Mouse (Mus musculus) heart, postnatal 25 days (tissue): Measurements from ENCODE around the gene Ttc23l. TPM values are rescaled to one million over a fixed set of nuclear protein-coding genes. Genes with fewer than 3 reads are reported as not detected.
"Not testable (repeated sequence)": the region's sequence is repeated elsewhere in the genome, so short reads cannot be mapped to it uniquely, and the experiment has no call there.

ENCODE experiments used
- DNase-seq: peaks from one replicate; pipeline ENCODE4 v3.0.0; 2022; ENCODE audit warnings: low spot score
- intact Hi-C: fragments of 180-260 bp; cut with DNase I; formaldehyde crosslinking; loops from one replicate; pipeline ENCODE4 v1.15.1; 2025
- total RNA-seq, 2 experiments: library from RNA; stranded (reverse); gene quantifications; 2 replicates each; pipeline ENCODE4 v1.2.3; 2021

Gene Ttc23l
- total RNA-seq: not detected

DNA sequence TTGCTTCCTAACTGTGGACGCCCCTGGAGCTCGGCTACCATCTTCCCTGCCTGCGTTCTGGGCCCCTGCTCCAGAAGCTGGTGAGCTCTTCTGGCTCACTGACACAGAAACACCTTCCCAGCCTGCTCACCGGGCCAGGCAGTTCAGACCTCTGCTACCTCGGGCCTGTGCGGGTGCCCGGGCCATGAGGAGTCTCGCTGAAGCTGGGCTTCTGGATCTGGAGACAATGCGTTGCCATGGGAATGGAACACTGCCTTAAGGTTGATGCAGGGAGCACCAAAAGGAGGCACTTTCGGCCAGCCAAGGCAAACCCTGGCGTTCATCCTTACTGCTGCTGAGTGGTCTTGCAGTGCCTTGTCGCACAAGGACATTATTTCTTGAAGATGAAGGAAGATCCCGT lies at the start of gene Ttc23l:
TSS of gene Ttc23l (minus strand) at position 204 of the 400 bp plus-strand sequence.
- intact Hi-C loops: no loop called here
- DNase-seq: no peak

DNA sequence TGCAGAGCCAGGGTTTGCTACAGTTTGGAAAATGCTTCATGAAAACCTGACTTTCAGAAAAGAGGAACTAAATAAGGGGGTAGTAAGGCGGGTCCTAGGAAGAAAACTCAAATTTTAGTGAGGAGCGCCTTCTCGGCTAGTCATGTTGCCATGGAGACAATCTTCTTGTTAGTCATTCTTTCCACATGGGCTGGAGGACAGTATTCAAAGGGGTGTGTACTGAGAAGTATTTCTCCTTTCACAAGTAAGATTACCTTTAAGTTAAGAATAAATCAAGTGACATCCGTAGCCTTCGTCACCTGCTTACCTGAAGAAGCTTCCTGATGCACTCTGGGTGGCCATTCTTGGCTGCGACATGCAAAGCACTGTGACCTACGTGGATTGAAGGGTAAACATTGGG lies 40.9 kb upstream of the Ttc23l start:
- DNase-seq: no peak
- intact Hi-C loops: no loop called here

DNA sequence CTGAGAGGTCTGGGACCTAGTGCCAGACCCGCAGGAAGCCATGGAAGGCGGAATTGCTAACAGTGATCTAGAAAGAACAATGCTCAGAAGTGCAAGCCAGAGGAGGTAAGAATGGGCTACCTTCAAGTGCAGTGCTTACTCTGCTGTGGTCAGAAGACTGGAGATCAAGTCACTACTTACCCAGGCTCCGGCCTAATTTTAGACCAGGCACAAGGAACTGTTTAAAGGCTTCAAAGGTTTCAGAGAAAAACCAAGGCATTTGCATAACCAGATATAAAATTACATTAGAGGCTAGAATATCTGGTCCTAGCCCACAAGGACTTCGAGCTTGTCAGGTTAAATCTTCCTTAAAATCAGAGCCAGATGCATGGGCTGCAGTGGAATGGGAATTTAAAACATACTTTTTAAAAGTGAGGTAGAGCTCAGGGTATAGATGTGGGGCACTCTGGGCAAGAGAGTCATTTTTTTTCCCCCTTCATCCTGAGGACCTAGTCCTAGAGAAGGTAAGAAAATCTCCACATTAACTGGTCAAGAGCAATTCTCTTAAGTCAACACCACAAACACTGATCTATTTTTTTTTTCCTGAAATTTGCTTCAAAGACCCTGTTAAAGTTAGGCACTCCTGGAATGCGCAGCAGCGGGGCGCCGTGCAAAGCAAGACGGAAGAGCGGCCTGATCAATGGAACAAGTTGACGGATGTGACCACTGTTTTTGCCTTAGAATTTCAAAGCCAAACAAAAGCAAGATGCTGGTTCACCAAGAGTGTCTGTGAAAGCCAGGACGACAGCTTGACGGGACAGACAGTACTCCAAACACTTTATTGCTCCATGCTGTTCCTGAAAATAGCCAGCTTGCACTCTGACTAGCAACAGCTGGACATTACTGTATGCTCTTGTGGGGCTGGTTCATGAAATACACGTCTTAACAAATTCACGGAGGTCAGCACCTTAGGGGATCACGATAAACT lies 40.1 kb upstream of the Ttc23l start:
- intact Hi-C loops: no loop called here
- no peak for DNase-seq

DNA sequence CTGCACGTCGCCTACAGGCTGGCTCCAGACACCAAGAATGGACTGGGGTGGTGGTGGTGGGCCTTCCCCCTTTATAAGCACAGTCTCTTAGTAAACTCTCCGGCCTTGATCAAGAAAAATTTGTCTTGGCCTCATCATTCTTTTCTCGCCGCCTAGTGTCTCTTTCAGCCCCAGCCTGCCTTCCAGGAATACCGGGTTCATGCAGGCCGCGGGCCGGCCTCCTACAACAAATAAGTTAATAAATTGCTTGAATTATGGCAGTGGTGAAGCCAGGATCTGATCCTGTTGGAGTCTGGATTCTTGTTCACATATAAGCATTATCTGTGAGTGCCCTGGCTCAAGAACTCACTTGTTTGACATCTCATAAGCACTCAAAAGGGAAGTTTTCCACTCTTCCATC lies 38.4 kb upstream of the Ttc23l start:
- DNase-seq: no peak
- intact Hi-C loops: no loop called here

DNA sequence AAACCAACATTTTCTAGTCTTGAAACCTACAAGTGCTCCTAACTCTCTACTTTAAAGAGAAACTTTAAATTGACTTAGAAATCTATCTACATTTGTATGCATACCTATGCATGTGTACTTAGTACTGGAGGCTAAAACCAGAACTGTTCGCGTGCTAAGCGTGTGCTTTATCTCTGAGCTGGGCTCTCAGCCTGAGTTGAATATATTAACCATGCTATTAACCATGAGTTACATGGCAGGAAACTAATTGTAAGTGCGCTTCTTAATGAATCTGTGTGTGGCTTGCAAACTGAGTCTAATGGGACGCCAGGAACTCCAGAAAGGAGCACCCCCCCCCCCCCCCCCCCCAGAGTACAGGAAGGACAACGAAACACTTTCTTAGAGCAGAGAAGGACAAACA lies 36.9 kb upstream of the Ttc23l start:
- intact Hi-C loops: no loop called here
- DNase-seq: no peak

DNA sequence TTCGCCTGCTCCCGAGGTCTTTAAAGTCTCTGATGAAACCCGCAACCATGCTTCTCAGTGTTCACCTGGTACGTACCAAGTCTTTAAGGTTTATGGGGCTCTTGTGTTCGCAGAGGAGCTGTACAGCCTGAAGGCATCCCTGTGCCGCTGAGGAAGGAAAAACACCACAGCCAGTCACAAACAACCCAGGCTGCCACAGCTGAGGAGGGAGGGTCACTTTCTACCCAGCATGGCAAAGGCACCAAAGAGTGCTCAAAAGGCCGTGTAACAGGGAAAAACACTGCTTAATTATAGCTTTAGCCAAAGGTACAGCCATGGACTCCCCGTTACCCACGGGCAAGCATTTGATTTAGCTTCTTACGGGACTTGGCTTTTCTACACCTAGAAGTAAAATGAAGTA lies 36.4 kb upstream of the Ttc23l start:
- intact Hi-C loops: no loop called here
- DNase-seq: no peak

DNA sequence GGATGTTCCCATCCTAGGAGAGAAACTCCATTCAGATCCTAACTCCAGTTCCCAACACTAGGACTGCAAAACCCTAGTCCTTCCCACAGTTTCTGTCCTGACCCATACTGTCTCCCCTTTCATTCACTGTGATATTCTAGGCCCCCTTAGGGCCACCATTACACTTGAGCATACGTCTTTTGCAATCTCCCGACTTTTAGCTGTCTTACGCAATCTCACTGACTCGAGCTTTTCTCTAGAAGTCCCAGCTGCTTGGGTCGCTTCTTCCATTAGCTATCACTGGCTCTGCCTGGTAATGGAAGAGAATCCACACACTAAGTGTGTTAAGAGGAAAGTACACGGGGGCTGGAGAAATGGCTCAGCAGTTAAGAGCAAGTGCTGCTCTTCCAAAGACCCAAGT lies 34.6 kb upstream of the Ttc23l start:
- DNase-seq: no peak
- intact Hi-C loops: no loop called here

DNA sequence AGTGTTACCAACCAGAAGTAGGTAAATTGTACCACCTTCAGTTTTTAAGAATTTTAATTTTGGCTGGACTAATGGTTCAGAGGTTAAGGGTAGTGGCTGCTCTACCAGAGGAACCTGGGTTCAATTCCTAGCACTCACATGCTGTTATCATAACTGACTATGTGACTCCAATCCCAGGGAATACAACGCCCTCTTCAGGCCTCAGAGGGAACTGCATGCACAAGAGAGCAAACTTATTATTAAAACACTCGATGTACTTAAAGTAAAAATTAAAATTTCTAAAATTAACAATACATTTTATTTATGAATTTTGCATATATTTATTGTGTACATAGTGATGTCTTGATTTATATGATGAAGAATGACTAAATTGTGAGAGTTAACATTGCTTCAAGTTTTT lies 28.1 kb upstream of the Ttc23l start:
- no peak for DNase-seq
- intact Hi-C loops: no loop called here

DNA sequence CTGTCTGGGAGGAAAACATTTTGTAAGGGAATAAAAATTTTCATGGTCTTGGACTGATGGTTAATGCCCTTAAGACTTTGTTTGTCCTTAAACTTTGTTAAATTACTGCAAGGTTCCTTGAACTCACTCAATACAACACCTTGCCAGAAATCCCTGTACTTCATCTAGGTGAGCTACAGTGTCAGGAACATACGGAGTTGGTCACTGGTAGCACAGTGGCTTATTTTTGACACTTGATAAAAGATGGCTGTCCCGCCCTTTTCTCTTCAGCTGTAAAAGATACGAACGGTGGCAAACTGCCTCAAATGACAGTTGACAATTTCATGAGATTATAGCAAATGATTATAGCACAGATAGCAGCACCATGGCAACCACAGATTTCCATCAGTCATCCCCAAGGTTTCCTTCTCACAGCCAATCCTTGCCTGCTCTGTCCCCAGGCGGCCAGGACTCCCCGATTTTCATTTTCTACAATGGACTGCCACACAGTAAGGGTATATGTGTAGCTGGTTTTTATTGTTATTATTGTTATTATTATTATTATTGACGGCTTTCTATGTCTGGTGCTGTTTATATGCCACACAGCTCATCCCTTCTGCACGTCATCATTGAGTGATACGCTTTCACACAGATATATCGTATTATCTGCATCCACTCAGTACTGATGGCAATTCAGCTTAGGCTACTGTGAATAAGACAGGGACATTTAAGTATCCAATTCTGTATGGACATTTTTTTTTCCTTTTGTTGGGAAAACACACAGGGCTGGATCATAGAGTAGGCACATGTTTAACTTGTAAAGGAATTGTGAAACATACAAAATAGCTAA lies 26.1 kb upstream of the Ttc23l start:
- intact Hi-C loops: no loop called here
- DNase-seq: no peak

DNA sequence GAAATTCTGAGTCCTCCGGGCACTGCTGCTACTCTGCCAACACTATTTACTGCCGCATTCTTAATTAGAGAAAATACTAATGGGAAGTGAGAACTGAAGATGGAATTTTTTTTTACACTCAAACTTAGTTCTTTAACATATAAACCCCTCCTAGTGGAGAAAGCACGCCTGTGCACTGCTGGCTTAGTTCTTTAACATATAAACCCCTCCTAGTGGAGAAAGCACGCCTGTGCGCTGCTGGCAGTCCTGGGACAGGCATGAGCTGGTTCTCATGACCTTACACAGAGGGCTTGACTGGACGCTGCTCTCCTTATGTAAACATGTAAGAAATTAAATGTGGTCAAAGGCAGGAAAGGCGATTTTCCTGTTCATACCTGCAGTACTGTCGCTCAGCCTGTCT lies 24.9 kb upstream of the Ttc23l start:
- intact Hi-C loops: loop anchor here (2.0 kb wide), 1 partner anchor 83 kb away; no protein-coding TSS in a partner anchor
- no peak for DNase-seq

DNA sequence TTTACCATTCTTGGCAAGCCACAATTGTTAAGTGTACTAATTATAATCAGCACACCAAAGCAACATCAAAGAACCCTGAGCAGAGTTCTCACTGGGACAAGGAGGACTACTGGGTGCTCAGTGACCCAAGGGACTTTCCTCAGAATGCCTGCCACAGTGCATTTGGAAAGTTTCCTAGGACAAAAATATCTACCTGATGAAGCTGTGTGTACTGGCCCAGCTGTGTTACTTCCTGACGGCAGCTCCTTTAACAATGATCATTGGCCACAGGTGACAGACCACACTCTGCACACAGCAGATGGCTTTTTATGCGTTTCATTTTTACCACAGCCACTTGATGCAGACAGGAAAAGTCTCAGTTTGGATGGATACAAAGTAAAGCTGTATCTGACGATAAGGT lies 20.7 kb upstream of the Ttc23l start:
- no peak for DNase-seq
- intact Hi-C loops: no loop called here

DNA sequence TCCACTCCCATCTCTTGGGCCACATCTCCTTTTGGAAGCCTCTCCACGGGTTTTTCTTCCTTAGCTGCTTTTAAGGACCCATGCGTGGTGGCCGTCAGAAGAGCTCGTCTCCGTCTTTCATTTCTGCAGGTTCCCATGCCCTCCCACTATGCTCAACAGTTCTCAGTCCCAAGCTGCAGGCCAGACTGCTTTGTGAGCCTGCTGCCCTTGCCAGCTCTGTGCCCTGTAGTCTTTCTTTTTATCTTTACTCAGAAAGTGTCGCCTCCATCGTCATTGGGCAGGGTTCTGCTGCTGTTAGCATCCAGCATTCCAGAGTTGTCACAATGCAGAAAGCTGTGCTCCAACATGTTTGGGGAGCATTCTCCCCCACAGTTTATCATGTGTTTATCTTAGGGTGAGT lies 8.0 kb upstream of the Ttc23l start:
- DNase-seq: no peak
- intact Hi-C loops: no loop called here

DNA sequence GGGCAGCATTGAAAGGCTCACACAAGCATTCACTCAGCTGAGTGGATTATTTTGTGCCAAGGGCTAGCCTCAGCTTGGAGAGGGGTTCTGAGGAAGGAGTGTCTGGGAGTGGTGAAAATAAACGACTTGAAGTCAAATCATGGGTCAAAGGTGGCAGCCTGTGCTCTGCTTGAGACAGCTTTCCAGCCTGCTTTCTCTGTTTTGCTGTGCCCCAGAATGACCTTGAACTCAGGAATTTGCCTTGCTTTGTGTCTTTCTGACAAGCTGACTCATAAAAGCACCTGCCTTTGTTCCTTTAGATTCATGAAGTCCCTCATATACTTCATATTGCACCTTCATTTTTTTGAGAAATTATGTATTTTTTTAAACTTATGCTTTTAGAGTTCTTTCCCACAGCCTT lies 5.7 kb upstream of the Ttc23l start:
- DNase-seq: no peak

DNA sequence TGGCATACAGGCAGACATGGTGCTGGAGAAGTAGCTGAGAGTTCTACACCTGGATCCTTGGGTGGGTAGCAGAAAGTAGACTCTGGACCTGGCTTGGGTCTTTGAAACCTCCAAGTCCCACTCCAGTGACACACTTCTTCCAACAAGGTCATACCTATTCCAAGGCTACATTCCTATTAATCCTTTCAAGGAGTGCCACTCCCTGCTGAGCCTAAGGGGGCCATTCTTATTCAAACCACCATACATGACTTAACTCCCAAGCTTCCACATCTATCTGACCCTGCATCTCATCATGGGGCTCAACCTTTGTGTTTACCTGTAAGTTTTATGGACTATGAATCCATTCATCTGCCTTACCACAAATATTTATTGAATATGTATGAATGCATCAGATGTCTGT lies 3.8 kb upstream of the Ttc23l start:
- intact Hi-C loops: no loop called here
- DNase-seq: no peak

More for the DNA sequence above, 5.7 kb upstream of the Ttc23l start:
- intact Hi-C loops: no loop called here

DNA sequence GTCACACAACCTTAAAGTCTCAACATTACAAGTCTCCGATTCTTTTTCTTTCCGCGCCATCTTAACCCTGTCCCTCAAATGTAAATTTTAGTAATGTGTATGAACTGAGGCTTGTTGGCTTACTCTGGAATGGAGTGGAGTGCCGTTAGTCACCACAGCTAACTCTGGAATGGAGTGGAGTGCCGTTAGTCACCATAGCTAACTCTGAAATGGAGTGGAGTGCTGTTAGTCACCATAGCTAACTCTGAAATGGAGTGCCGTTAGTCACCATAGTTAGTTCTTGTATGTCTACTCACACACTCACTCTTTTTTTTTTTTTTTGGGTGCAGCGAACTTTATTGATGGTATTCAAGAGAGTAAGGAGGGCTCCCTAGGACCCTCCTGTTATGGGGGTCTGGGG lies 1.5 kb upstream of the Ttc23l start:
- intact Hi-C loops: no loop called here
- DNase-seq: no peak

DNA sequence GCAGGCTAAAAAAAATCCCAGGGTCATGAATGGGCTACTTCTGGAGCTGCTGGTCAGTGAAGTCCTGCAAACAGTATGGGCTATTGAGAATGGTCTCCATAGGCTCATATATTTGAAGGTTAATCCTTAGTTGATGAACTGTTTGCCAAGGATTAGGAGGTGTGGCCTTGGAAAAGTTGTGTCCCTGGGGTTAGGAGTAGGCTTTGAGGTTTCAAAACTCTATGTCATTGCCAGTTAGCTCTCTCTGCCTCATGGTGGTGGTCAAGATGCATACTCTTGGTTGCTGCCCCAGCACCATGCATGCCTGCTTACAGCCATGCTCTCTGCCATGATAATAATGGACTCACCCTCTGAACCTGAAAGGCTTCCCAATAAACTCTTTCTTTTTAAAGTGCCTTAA lies 4.1 kb downstream of the Ttc23l start:
- no peak for DNase-seq
- intact Hi-C loops: no loop called here

DNA sequence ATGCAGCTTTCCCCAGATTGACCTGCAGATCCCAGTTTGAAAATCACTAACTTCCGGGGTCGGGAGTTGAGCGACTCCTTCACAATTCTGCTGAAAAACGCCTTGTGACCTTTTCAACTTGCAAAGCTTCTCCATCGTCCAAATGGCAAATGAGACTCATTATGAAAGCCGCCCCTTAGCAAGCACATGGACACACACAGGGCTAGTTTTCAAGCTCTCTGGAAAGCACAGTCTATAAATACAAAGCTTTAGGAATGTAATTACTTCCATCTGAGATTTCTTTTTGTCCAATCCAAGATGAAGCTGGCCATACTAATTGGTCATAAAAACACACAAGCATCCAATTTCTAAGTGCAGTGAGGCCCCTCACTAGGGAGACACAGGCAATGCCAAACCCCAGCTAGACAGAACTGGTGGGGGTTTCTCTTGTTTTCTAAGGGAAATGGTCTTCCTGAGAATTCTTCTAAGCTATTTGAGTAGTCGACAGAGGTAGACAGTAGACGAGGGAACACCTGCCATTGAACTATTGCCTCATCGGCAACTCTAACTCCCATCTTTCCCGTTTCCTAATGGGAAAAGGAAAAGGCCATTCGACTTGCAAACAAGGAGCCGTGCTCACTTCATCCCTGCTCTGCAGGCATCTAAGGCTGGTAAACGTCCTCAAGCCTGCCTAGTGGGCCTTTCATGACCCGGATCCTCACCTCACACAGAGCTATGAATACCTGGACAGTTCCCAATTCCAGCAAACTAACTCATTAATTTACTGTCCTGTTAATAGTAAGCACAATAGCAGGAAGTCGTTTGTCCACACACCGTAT lies 18.0 kb downstream of the Ttc23l start:
- intact Hi-C loops: no loop called here
- DNase-seq: no peak

DNA sequence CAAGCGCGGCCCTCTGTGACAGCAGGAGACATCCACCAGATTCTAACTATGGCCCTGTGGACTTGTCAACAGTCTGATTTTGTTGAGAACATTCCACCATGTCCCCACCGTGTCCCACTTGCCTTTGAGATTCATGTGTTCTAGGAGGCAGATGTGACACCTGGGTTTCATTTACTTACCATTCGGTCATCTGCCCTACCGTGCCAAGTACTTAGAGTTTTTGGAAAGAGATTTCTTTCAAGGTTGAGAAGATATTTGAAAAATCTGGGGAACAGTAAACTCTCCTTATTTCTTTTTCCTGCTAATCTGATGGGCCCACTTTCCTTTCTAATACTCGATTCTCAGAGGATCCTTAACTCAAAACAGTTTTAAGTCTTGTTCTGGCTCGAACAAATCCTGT lies 22.5 kb downstream of the Ttc23l start:
- intact Hi-C loops: no loop called here
- no peak for DNase-seq

DNA sequence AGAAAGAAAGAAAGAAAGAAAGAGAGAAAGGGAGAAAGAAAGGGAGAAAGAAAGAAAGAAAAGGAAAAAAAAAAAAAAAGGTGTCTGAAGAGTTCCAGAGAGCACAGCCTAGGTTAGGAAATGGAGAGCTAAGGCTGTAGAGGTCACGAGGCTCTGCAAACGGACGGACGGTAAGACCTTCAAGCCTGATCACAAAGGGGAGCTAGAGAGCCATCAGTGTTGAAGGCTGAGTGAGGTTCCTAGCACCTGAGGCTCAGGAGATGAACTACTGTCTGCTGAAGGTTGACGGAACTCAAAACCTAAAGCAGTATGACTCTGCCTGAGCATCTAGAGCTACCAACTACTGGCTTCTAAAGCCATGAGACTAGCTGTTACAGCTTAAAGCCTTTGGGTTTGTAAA lies 23.9 kb downstream of the Ttc23l start:
- intact Hi-C loops: no loop called here
- DNase-seq: no peak

DNA sequence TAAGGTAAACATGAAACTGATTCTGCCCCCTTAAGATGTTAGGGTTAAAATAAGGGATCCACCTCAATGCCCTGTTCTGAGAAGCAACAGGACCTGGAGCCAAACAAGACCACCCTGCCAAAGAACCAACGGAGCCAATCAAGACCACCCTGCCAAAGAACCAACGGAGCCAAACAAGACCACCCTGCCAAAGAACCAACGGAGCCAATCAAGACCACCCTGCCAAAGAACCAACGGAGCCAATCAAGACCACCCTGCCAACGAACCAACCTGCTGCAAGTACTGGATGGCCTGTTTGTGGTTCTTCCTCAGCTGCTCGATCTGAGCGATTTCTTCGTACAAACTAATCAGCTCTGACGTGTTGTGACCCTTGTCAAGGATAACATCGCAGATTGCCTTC lies 25.1 kb downstream of the Ttc23l start:
- DNase-seq, intact Hi-C loops: not testable (repeated sequence)
